Mouse (Mus musculus): ENCODE measurements around the gene Wdsub1.
"Not testable (repeated sequence)": the region's sequence is repeated elsewhere in the genome, so short reads cannot be mapped to it uniquely, and the experiment has no call there.

Wdsub1 gene

GRCm38 (mm10) chr2:59881831-59882741 lies at the start of gene Wdsub1:
TSS of gene Wdsub1 (minus strand) at chr2:59882591.
- peak; percentile 69 for DNase-seq (ENCODE audit: low read depth, low spot score)

DNA sequence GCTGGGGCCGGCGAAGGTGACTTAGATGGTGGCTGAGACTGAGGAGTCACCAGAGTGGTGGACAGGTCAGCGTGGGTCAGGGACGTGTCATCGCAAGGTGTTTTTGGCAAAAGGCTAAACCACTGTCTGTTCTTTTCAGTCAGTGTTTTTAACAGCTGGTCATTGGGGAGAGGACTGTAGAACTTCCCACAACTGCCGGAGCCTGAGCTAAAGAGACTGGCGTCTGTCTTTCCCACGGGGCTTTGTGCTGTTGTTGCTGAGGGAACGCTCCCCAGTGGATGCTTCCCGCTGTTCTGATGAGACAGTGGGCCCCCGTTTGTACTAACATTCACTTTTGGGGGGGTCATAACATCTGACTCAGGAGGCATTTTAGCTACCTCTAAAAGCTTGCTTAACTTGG lies 31.2 kb upstream of the Wdsub1 start:
- DNase-seq (ENCODE audit: low read depth, low spot score), result no peak

DNA sequence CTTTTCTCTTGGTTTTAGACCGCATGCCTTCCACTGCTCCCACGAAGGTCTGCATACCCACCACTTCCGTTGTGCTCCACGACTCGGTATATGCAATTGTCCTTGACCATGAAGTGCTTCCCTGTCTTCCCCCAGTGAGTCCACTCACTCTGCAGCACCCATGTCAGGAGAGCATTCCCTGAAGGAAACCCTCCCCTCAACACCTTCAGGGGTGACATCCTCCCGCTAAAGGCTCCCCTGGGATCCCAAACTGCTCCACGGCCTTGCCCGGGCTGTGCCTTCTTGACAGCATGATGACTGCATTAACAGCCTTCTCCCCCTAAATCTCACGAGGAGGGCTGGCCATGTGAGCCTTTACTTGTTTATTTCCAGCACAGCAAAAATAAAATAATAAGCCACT lies 25.7 kb upstream of the Wdsub1 start:
- DNase-seq (ENCODE audit: low read depth, low spot score), result no peak

GRCm38 (mm10) chr2:59904007-59904406 lies 21.6 kb upstream of the Wdsub1 start:
- no peak for DNase-seq (ENCODE audit: low read depth, low spot score)

GRCm38 (mm10) chr2:59898666-59899065 lies 16.3 kb upstream of the Wdsub1 start:
- no peak for DNase-seq (ENCODE audit: low read depth, low spot score)

GRCm38 (mm10) chr2:59898105-59898504 lies 15.7 kb upstream of the Wdsub1 start:
- no peak for DNase-seq (ENCODE audit: low read depth, low spot score)

- peak; percentile 22 for DNase-seq (ENCODE audit: low read depth, low spot score)
These were observed 14.4 kb upstream of the Wdsub1 start for GRCm38 (mm10) chr2:59896837-59897236.

- no peak for DNase-seq (ENCODE audit: low read depth, low spot score)
These were observed 14.0 kb upstream of the Wdsub1 start for GRCm38 (mm10) chr2:59896400-59896799.

GRCm38 (mm10) chr2:59889699-59890098 lies 7.3 kb upstream of the Wdsub1 start:
- DNase-seq (ENCODE audit: low read depth, low spot score), result no peak

DNA sequence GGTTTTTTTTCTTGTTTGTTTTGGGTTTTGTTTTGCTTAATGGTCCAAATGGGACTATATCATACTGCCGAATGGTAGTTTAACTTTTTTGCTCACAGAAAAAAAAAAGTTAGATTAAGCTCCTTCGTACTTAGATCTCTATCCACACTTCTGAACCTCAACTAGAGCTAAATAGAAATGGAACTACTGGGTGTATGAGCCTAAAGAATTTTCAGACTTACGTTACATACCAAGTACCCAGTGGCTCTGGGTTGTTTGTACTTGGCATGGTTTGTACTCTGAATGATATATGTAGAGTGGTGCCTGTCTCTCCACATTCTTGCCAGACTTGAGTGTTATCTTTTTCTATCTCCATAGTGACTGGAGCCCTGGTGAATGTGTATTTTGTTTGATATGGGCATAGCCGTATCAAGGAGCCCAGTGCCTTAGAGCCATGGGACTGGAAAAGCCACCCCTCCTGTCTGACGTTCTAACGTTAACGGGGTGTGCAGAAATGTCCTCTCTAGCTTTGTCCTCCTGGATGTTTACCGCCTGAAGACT lies 421 bp upstream of the Wdsub1 start:
- no peak for DNase-seq (ENCODE audit: low read depth, low spot score)

DNA sequence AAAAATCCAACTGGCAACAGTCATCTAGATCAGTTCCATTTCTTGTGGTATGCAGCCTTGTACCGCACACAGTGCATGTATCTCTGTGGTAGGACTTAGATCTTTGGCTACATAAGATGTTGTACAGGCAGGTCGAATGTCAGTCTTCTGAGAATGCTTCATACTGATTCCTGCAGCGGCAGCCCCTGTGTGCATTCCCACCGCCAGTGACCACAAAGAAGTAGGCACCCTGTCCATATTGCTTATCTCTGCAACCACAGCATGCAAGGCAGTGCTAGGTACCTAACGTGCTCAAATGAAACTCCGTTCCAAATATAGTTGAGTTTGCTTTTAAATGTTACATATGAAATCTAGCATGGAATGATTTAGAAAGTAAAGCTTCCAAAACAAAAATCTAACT lies 987 bp downstream of the Wdsub1 start:
- DNase-seq (ENCODE audit: low read depth, low spot score), result no peak

DNA sequence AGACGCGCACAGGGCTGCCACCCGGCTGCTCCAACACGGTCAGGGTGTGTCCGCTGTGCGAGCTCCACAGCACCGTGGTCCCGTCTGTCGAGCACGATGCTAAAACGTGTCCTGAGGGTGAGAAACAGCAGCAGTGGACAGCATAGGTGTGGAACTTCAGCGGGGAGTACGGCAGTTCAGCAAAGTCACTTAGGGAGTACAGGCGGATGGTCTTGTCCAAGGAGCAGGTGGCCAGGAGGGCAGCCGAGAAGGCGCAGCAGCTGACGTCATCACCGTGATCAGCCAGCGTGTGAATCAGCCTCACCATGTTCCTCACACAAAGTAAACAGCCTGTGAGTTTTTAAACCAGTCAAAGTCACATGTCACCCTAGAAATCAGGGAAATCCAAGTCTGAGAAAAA lies 4.2 kb downstream of the Wdsub1 start:
- DNase-seq (ENCODE audit: low read depth, low spot score), result no peak

DNA sequence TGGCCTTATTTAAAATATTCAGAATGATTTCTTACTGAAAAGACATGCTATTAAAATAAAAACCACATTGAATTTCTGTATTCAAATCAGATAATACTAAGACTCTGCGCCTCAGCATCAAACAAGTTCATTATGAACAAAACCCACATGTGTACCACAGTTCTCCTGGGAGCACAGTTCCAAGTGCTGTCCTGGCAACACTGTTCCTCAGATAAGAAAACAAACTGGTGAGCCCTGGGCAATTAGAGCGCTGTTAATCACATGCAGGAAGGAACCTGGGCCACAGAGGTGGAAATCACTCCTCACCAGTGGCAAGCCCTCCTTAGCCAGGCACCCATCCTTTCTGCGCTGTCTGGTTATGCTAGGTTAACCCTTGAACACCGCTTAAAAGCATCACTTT lies 5.1 kb downstream of the Wdsub1 start:
- no peak for DNase-seq (ENCODE audit: low read depth, low spot score)

GRCm38 (mm10) chr2:59876482-59876881 lies 5.9 kb downstream of the Wdsub1 start:
- DNase-seq (ENCODE audit: low read depth, low spot score), result no peak

DNA sequence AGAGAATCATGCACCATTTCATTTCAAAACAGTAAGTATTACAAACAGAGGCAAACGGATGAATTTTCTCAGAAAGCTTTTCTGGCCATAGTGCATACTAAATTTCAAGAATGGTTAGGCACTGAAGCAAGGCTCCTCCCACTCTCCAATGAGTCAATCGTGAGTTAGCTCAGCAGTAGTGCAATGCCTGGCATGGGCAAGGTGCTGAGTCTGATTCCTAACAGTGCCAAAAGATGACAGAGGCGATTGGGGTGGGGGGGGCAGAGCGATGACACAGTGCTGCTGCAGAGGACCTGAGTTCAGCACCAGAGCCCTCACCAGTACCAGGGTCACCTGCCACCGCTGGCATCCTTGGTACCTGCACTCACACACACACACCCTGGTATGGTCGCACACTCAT lies 11.9 kb downstream of the Wdsub1 start:
- DNase-seq (ENCODE audit: low read depth, low spot score), result no peak

- no peak for DNase-seq (ENCODE audit: low read depth, low spot score)
These were observed 19.8 kb downstream of the Wdsub1 start for GRCm38 (mm10) chr2:59862618-59863017.

GRCm38 (mm10) chr2:59854363-59854762 lies 28.0 kb downstream of the Wdsub1 start:
- DNase-seq (ENCODE audit: low read depth, low spot score), result no peak

DNA sequence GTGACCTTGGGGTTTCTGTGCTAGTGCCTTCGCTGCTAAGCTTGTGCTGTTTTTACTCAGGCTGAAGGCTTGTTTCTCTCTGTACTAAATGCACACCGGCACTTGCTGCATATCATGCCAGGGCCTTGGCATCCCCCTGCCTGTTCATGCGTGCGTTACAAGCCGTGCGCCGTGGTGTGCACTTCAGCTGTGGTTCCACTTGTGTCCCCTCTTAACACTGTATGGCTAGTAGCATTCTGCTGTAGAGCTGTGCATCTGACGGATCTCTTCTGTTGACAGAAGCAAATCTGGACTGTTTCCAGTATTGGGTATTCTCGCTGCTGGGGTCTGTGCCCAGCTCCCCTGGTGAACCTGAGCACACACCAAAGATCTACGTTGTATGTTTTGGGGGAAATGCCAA lies 28.8 kb downstream of the Wdsub1 start:
- no peak for DNase-seq (ENCODE audit: low read depth, low spot score)

- DNase-seq (ENCODE audit: low read depth, low spot score), result no peak
These were observed 29.5 kb downstream of the Wdsub1 start for GRCm38 (mm10) chr2:59852916-59853315.

DNA sequence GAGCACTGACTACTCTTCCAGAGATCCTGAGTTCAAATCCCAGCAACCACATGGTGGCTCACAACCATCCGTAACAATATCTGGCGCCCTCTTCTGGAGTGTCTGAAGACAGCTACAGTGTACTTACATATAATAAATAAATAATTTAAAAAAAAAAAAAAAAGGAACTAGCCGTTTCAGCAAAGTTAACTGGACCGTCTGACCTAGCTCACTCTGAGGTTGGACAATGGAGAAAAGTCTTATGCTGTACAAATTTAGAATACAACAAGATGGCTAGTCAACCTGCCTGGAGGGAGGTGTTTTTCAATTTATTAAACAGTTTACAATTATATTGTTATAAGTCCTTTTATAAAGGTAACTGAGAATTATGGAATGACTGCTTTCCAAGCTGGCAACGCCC lies 30.5 kb downstream of the Wdsub1 start:
- not testable (repeated sequence) for DNase-seq (ENCODE audit: low read depth, low spot score)

GRCm38 (mm10) chr2:59843848-59844247 lies 38.5 kb downstream of the Wdsub1 start:
- no peak for DNase-seq (ENCODE audit: low read depth, low spot score)

DNA sequence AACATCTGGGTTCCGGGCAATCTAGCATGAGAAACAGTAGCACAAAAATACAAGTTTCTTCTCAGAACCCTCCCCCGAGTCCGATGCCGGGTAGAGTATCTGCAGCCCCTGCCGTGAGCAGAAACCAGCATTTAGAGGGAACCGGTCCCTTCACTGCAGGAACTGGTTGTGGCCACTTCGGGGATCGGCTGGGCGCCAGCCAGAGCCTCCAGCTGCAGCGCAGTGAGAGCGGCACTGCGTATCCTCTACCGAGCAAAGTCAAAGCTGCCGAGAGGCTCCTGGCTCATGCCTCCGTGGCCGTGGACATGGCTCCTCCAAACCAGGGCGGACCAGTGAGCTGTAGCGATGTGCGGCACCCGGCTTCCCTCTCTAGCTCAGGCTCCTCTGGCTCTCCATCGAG lies 39.2 kb downstream of the Wdsub1 start:
- no peak for DNase-seq (ENCODE audit: low read depth, low spot score)

DNA sequence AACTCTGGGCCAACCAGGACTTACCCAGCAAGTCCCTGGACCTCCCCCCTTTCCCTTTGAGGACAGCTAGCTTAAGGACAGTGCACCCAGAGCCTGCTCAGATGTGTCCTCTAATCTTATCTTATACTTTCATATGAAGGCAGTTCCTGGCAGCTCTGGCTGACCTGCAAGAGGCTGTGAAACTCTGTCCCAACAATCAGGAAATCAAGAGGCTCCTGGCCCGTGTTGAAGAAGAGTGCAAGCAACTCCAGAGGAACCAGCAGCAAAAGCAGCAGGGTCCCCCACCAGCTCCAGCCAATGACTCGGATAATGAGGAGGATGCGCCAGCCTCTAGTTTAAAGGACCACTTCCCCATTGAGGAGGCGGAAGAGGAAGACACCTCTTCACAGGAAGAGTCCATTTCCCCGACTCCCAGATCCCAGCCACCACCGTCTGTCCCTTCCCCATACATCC lies 39.8 kb downstream of the Wdsub1 start:
- DNase-seq (ENCODE audit: low read depth, low spot score), result no peak
